Mouse (Mus musculus): ENCODE measurements at regions not wholly inside any gene's neighbourhood (a gene's known extent, or its start where the extent isn't known, plus 50 kb on each side); places are given as distances from the start of the nearest gene placed in this dataset.

- no peak overlapping the region for H3K4me2 ChIP-seq (ENCODE audit: low read depth, low read length)
- no peak overlapping the region for H3K9ac ChIP-seq (ENCODE audit: low read depth, low read length)
- no peak overlapping the region for H3K4me3 ChIP-seq (ENCODE audit: low read length)
- H3K9me3 ChIP-seq (ENCODE audit: control insufficient read depth, low read length) = no peaks in the 10 kb centered on the region
- WGBS = 45% methylated on average over 1 of the region's 1 CpGs
- H3K27ac ChIP-seq (ENCODE audit: low read length) = no peak overlapping the region
- H3K4me1 ChIP-seq (ENCODE audit: control insufficient read depth, insufficient read depth, low read length) = no peaks in the 10 kb centered on the region
- ATAC-seq = no peak
- H3K36me3 ChIP-seq (ENCODE audit: control insufficient read depth, insufficient read depth, low read length) = no peaks in the 10 kb centered on the region
- H3K27me3 ChIP-seq (replicated peaks; ENCODE audit: control insufficient read depth, insufficient read depth, low read length) = no peaks in the 10 kb centered on the region
Measured at GRCm38 (mm10) chr15:57187840-57188457, 289.5 kb downstream of the Slc22a22 start.

- no peak overlapping the region for H3K4me2 ChIP-seq (ENCODE audit: low read depth, low read length)
- no peaks in the 10 kb centered on the region for H3K36me3 ChIP-seq (ENCODE audit: control insufficient read depth, insufficient read depth, low read length)
- no peak for ATAC-seq
- H3K9ac ChIP-seq (ENCODE audit: low read depth, low read length) = no peak overlapping the region
- H3K27ac ChIP-seq (ENCODE audit: low read length) = no peak overlapping the region
- WGBS = 45% methylated on average over 1 of the region's 1 CpGs
- no peak overlapping the region for H3K4me3 ChIP-seq (ENCODE audit: low read length)
- no peaks in the 10 kb centered on the region for H3K4me1 ChIP-seq (ENCODE audit: control insufficient read depth, insufficient read depth, low read length)
- no peaks in the 10 kb centered on the region for H3K27me3 ChIP-seq (replicated peaks; ENCODE audit: control insufficient read depth, insufficient read depth, low read length)
- no peaks in the 10 kb centered on the region for H3K9me3 ChIP-seq (ENCODE audit: control insufficient read depth, low read length)
Measured at GRCm38 (mm10) chr15:57179138-57179537, 298.3 kb downstream of the Slc22a22 start.

GRCm38 (mm10) chr15:57172723-57173122 is 304.7 kb downstream of the Slc22a22 start:
- Histone ChIP-seq H3K4me1 (ENCODE audit: control insufficient read depth, insufficient read depth, low read length) (no peaks in the 10 kb centered on the region), H3K9ac (ENCODE audit: low read depth, low read length) (no peak overlapping the region), H3K9me3 (ENCODE audit: control insufficient read depth, low read length) (no peaks in the 10 kb centered on the region), H3K4me3 (ENCODE audit: low read length) (no peak overlapping the region), H3K36me3 (ENCODE audit: control insufficient read depth, insufficient read depth, low read length) (no peaks in the 10 kb centered on the region), H3K27me3 (replicated peaks; ENCODE audit: control insufficient read depth, insufficient read depth, low read length) (no peaks in the 10 kb centered on the region), H3K27ac (ENCODE audit: low read length) (no peak overlapping the region), H3K4me2 (ENCODE audit: low read depth, low read length) (no peak overlapping the region)
- no peak for ATAC-seq
- WGBS = 40% methylated on average over 5 of the region's 5 CpGs

GRCm38 (mm10) chr15:57162401-57163343 is 314.8 kb downstream of the Slc22a22 start:
- Histone ChIP-seq H3K4me3 (ENCODE audit: low read length) (no peak overlapping the region), H3K36me3 (ENCODE audit: control insufficient read depth, insufficient read depth, low read length) (no peaks in the 10 kb centered on the region), H3K9ac (ENCODE audit: low read depth, low read length) (no peak overlapping the region), H3K9me3 (ENCODE audit: control insufficient read depth, low read length) (no peaks in the 10 kb centered on the region), H3K4me1 (ENCODE audit: control insufficient read depth, insufficient read depth, low read length) (no peaks in the 10 kb centered on the region), H3K27me3 (replicated peaks; ENCODE audit: control insufficient read depth, insufficient read depth, low read length) (no peaks in the 10 kb centered on the region), H3K4me2 (ENCODE audit: low read depth, low read length) (no peak overlapping the region), H3K27ac (ENCODE audit: low read length) (no peak overlapping the region)
- WGBS = 61% methylated on average over 12 of the region's 12 CpGs
- ATAC-seq = no peak

GRCm38 (mm10) chr15:57140130-57140750 is 337.2 kb downstream of the Slc22a22 start:
- H3K4me1 ChIP-seq (ENCODE audit: control insufficient read depth, insufficient read depth, low read length) = no peaks in the 10 kb centered on the region
- WGBS = 25% methylated on average over 9 of the region's 9 CpGs
- H3K9me3 ChIP-seq (ENCODE audit: control insufficient read depth, low read length) = no peaks in the 10 kb centered on the region
- no peaks in the 10 kb centered on the region for H3K36me3 ChIP-seq (ENCODE audit: control insufficient read depth, insufficient read depth, low read length)
- no peak for ATAC-seq
- H3K27me3 ChIP-seq (replicated peaks; ENCODE audit: control insufficient read depth, insufficient read depth, low read length) = no peaks in the 10 kb centered on the region
- H3K27ac ChIP-seq (ENCODE audit: low read length) = no peak overlapping the region
- no peak overlapping the region for H3K4me3 ChIP-seq (ENCODE audit: low read length)
- no peak overlapping the region for H3K4me2 ChIP-seq (ENCODE audit: low read depth, low read length)
- no peak overlapping the region for H3K9ac ChIP-seq (ENCODE audit: low read depth, low read length)

GRCm38 (mm10) chr15:57104711-57105110 is 372.7 kb downstream of the Slc22a22 start:
- Histone ChIP-seq H3K4me1 (ENCODE audit: control insufficient read depth, insufficient read depth, low read length) (no peaks in the 10 kb centered on the region), H3K9me3 (ENCODE audit: control insufficient read depth, low read length) (no peaks in the 10 kb centered on the region), H3K4me2 (ENCODE audit: low read depth, low read length) (no peak overlapping the region), H3K27me3 (replicated peaks; ENCODE audit: control insufficient read depth, insufficient read depth, low read length) (no peaks in the 10 kb centered on the region), H3K36me3 (ENCODE audit: control insufficient read depth, insufficient read depth, low read length) (no peaks in the 10 kb centered on the region), H3K4me3 (ENCODE audit: low read length) (no peak overlapping the region), H3K27ac (ENCODE audit: low read length) (no peak overlapping the region), H3K9ac (ENCODE audit: low read depth, low read length) (no peak overlapping the region)
- 83% methylated on average over 3 of the region's 3 CpGs for WGBS
- ATAC-seq = no peak

GRCm38 (mm10) chr15:57097309-57097708 is 380.1 kb downstream of the Slc22a22 start:
- H3K27ac ChIP-seq (ENCODE audit: low read length) = no peak overlapping the region
- ATAC-seq = no peak
- no peak overlapping the region for H3K4me3 ChIP-seq (ENCODE audit: low read length)
- H3K27me3 ChIP-seq (replicated peaks; ENCODE audit: control insufficient read depth, insufficient read depth, low read length) = no peaks in the 10 kb centered on the region
- 72% methylated on average over 2 of the region's 2 CpGs for WGBS
- H3K9me3 ChIP-seq (ENCODE audit: control insufficient read depth, low read length) = no peaks in the 10 kb centered on the region
- no peaks in the 10 kb centered on the region for H3K4me1 ChIP-seq (ENCODE audit: control insufficient read depth, insufficient read depth, low read length)
- no peak overlapping the region for H3K9ac ChIP-seq (ENCODE audit: low read depth, low read length)
- H3K36me3 ChIP-seq (ENCODE audit: control insufficient read depth, insufficient read depth, low read length) = no peaks in the 10 kb centered on the region
- H3K4me2 ChIP-seq (ENCODE audit: low read depth, low read length) = no peak overlapping the region

- no peaks in the 10 kb centered on the region for H3K27me3 ChIP-seq (replicated peaks; ENCODE audit: control insufficient read depth, insufficient read depth, low read length)
- H3K27ac ChIP-seq (ENCODE audit: low read length) = no peak overlapping the region
- ATAC-seq = no peak
- no peak overlapping the region for H3K4me3 ChIP-seq (ENCODE audit: low read length)
- H3K36me3 ChIP-seq (ENCODE audit: control insufficient read depth, insufficient read depth, low read length) = no peaks in the 10 kb centered on the region
- H3K9ac ChIP-seq (ENCODE audit: low read depth, low read length) = no peak overlapping the region
- H3K4me1 ChIP-seq (ENCODE audit: control insufficient read depth, insufficient read depth, low read length) = no peaks in the 10 kb centered on the region
- no peaks in the 10 kb centered on the region for H3K9me3 ChIP-seq (ENCODE audit: control insufficient read depth, low read length)
- no peak overlapping the region for H3K4me2 ChIP-seq (ENCODE audit: low read depth, low read length)
Measured at GRCm38 (mm10) chr15:57079806-57080205, 397.6 kb downstream of the Slc22a22 start.

- H3K4me3 ChIP-seq (ENCODE audit: low read length) = no peak overlapping the region
- 86% methylated on average over 4 of the region's 4 CpGs for WGBS
- H3K4me2 ChIP-seq (ENCODE audit: low read depth, low read length) = no peak overlapping the region
- H3K4me1 ChIP-seq (ENCODE audit: control insufficient read depth, insufficient read depth, low read length) = no peaks in the 10 kb centered on the region
- no peak overlapping the region for H3K9ac ChIP-seq (ENCODE audit: low read depth, low read length)
- H3K9me3 ChIP-seq (ENCODE audit: control insufficient read depth, low read length) = no peaks in the 10 kb centered on the region
- no peaks in the 10 kb centered on the region for H3K27me3 ChIP-seq (replicated peaks; ENCODE audit: control insufficient read depth, insufficient read depth, low read length)
- ATAC-seq = no peak
- H3K36me3 ChIP-seq (ENCODE audit: control insufficient read depth, insufficient read depth, low read length) = no peaks in the 10 kb centered on the region
- no peak overlapping the region for H3K27ac ChIP-seq (ENCODE audit: low read length)
Measured at GRCm38 (mm10) chr15:57073776-57074175, 403.6 kb downstream of the Slc22a22 start.

All from intestine, embryonic 16.5 days (tissue).